19 mouse cellular contexts compared by ENCODE assay signal in genomic region chr2:115910217-115910616, GRCm38 (mm10).
"Had no signal": no experiment of that assay in that cellular context is flagged by ENCODE, and none has a peak within 500 bp of the region (broad histone marks: within the 10 kb centered on the region; RNA-seq: fewer than 3 reads in every experiment).

No protein-coding gene starts in this region.

- H3K36me3 ChIP-seq: liver, embryonic 15.5 days; midbrain, embryonic 12.5 days; midbrain, embryonic 15.5 days; neural tube, embryonic 12.5 days; neural tube, embryonic 15.5 days; stomach, embryonic 15.5 days had no signal

- H3K4me3 ChIP-seq: kidney, embryonic 15.5 days; left cerebral cortex, adult 2 months; liver, embryonic 15.5 days; midbrain, embryonic 12.5 days; midbrain, embryonic 15.5 days; neural tube, embryonic 12.5 days; neural tube, embryonic 15.5 days; stomach, embryonic 15.5 days had no signal

- H3K27me3 ChIP-seq: kidney, embryonic 15.5 days; liver, embryonic 15.5 days; midbrain, embryonic 12.5 days; midbrain, embryonic 15.5 days; neural tube, embryonic 12.5 days; neural tube, embryonic 15.5 days; stomach, embryonic 15.5 days had no signal

- H3K9me3 ChIP-seq: kidney, embryonic 15.5 days; liver, embryonic 15.5 days; midbrain, embryonic 12.5 days; midbrain, embryonic 15.5 days; neural tube, embryonic 12.5 days; neural tube, embryonic 15.5 days; stomach, embryonic 15.5 days had no signal

- DNase-seq: kidney, adult 8-10 months; kidney, postnatal 10 days; kidney, postnatal 36 days; layer of hippocampus, postnatal 36 days; lung, embryonic 14.5 days; retina, postnatal 1 day; right cerebral cortex, postnatal 25 days; spleen, adult 18-20 months; thymus, postnatal 25 days had no signal

- ATAC-seq: lung, postnatal 0 days; midbrain, embryonic 15.5 days had no signal

- H3K27ac ChIP-seq: kidney, embryonic 15.5 days; left cerebral cortex, adult 2 months; liver, embryonic 15.5 days; macrophage; midbrain, embryonic 12.5 days; midbrain, embryonic 15.5 days; neural tube, embryonic 12.5 days; neural tube, embryonic 15.5 days; stomach, embryonic 15.5 days had no signal

- H3K9ac ChIP-seq: kidney, embryonic 15.5 days; liver, embryonic 15.5 days; lung, embryonic 14.5 days; midbrain, embryonic 12.5 days; midbrain, embryonic 15.5 days; neural tube, embryonic 12.5 days; neural tube, embryonic 15.5 days; stomach, embryonic 15.5 days had no signal

- H3K4me2 ChIP-seq: kidney, embryonic 15.5 days; liver, embryonic 15.5 days; lung, embryonic 14.5 days; midbrain, embryonic 12.5 days; midbrain, embryonic 15.5 days; neural tube, embryonic 12.5 days; neural tube, embryonic 15.5 days; stomach, embryonic 15.5 days had no signal
